Mouse (Mus musculus) stomach, postnatal 0 days (tissue): Measurements from ENCODE around the gene Fgfr2. TPM values are rescaled to one million over a fixed set of nuclear protein-coding genes. Genes with fewer than 3 reads are reported as not detected.

Experiments
- ATAC-seq: fragments of 200-750 bp; cut with Nextera tagmentation; 2 replicates; pipeline ENCODE4 v1.8.0; 2017; ENCODE audit not compliant: low FRiP score, low TSS enrichment
- DNase-seq: peaks from one replicate; pipeline ENCODE4 v3.0.0-alpha.2; 2016; ENCODE audit warnings: low spot score
- H3K27ac ChIP-seq: fragments of 300-500 bp; sonication (generic); replicated peaks from 2 replicates; pipeline ENCODE4 v1.5.1; 2014; ENCODE audit warnings: mild to moderate bottlenecking, control low read depth
- H3K27me3 ChIP-seq: fragments of 300-500 bp; sonication (generic); 2 replicates; pipeline ENCODE4 v1.6.1; 2014; ENCODE audit warnings: low read length; ENCODE audit not compliant: control insufficient read depth, insufficient read depth
- H3K36me3 ChIP-seq: fragments of 300-500 bp; sonication (generic); 2 replicates; pipeline ENCODE4 v1.6.1; 2014; ENCODE audit warnings: low read length, mixed read lengths; ENCODE audit not compliant: control insufficient read depth, insufficient read depth
- H3K4me1 ChIP-seq: fragments of 300-500 bp; sonication (generic); replicated peaks from 2 replicates; pipeline ENCODE4 v1.6.1; 2014; ENCODE audit warnings: antibody characterized with exemption; ENCODE audit not compliant: control insufficient read depth, insufficient read depth
- H3K4me2 ChIP-seq: fragments of 300-500 bp; sonication (generic); replicated peaks from 2 replicates; pipeline ENCODE4 v1.6.1; 2014; ENCODE audit warnings: low read depth, mild to moderate bottlenecking, control low read depth, moderate library complexity
- H3K4me3 ChIP-seq: fragments of 300-500 bp; sonication (generic); 2 replicates; pipeline ENCODE4 v1.5.1; 2014; ENCODE audit warnings: low read depth, low read length, control low read depth
- H3K9ac ChIP-seq: fragments of 300-500 bp; sonication (generic); 2 replicates; pipeline ENCODE4 v1.6.1; 2014; ENCODE audit warnings: mild to moderate bottlenecking, low read length, control low read depth, mixed read lengths
- H3K9me3 ChIP-seq: fragments of 300-500 bp; sonication (generic); 2 replicates; pipeline ENCODE4 v1.6.1; 2016; ENCODE audit warnings: low read length; ENCODE audit not compliant: control insufficient read depth
- CTCF ChIP-seq: IDR thresholded peaks from 2 replicates; pipeline ENCODE4 v1.5.1; 2016; ENCODE audit warnings: antibody characterized with exemption, low read depth, mild to moderate bottlenecking, moderate library complexity
- EP300 ChIP-seq: optimal IDR thresholded peaks from 2 replicates; pipeline ENCODE3; 2016; ENCODE audit warnings: antibody characterized with exemption
- WGBS: fragments of 180-500 bp; shearing (Covaris S2); extraction: QIAGEN DNeasy Blood & Tissue Kit; methylation state at CpG from one replicate; pipeline ENCODE4 v1.1.7; 2014; 5-methylcytosine and 5-hydroxymethylcytosine counted together
- polyA plus RNA-seq: library from polyadenylated mRNA; unstranded; fragments of >200 nt; fragmentation: Nextera tagmentation; extraction: Ambion mirVana; gene quantifications from 2 replicates; pipeline ENCODE4 v1.2.1, GENCODE M21; 2015

The Fgfr2 gene
- polyA plus RNA-seq, 1 experiment from 2014 or later, result 60.8 TPM

DNA sequence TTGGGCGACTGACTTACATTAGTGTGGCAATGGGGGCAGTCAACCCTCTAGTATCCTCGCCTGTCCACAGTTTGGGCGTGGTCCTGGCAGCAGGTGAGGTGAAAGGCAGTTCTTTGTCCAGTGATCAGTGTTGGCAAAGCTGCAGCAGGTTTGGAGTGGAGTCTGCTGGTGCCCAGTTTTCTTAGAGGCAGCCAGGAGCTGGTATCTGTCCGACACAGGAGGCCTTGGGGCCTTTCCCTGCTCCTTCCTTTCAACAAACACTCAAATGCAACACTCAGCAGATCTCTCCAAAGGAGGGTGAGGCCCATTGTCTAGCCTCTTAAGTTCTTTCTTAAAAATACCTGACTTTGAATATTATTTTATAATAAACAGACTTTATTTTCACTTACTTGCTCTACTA, 2564.6 kb downstream of the Fgfr2 start:
- no peak for ATAC-seq
- no peak for DNase-seq
- H3K36me3 ChIP-seq, result no peaks in the 10 kb centered on the region
- H3K9me3 ChIP-seq, result no peaks in the 10 kb centered on the region
- H3K27ac ChIP-seq, result no peak overlapping the region
- TF ChIP-seq CTCF, result no peak
- no peak for TF ChIP-seq EP300
- no peak overlapping the region for H3K4me3 ChIP-seq
- no peaks in the 10 kb centered on the region for H3K27me3 ChIP-seq
- 64% methylated on average over 4 of the region's 4 CpGs for WGBS
- H3K9ac ChIP-seq, result no peak overlapping the region
- no peak overlapping the region for H3K4me2 ChIP-seq
- H3K4me1 ChIP-seq, result no peaks in the 10 kb centered on the region; the same call in 1 of the 2 replicates

DNA sequence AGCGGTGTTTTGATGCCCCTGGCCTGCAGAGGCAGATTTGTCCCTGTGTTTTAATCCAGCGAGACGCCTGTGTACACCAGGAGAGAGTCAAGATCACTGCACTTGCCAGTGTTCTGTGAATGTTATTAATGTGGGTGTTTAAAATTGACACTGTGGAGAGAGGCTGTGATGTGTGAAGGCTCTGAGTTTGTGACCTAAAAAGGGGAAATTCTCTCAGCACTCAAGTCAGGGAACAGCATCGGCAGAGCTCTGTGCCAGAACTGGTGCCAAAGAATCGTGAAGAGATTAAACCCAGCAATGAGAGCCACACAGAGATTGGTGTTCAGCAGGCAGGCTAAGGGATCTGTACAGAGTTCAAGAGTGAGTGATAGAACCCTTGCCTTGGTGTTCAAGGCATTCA, 2567.6 kb downstream of the Fgfr2 start:
- DNase-seq (no peak), ATAC-seq (peak; percentile 58; the same call in 1 of the 2 replicates)
- Histone ChIP-seq H3K4me3 (no peak overlapping the region), H3K4me2 (no peak overlapping the region), H3K36me3 (no peaks in the 10 kb centered on the region), H3K9me3 (no peaks in the 10 kb centered on the region), H3K27me3 (no peaks in the 10 kb centered on the region), H3K9ac (no peak overlapping the region), H3K27ac (peak overlapping the region; percentile 79), H3K4me1 (no peaks in the 10 kb centered on the region)
- TF ChIP-seq EP300, result no peak
- no peak for TF ChIP-seq CTCF
- WGBS, result 38% methylated on average over 5 of the region's 5 CpGs

DNA sequence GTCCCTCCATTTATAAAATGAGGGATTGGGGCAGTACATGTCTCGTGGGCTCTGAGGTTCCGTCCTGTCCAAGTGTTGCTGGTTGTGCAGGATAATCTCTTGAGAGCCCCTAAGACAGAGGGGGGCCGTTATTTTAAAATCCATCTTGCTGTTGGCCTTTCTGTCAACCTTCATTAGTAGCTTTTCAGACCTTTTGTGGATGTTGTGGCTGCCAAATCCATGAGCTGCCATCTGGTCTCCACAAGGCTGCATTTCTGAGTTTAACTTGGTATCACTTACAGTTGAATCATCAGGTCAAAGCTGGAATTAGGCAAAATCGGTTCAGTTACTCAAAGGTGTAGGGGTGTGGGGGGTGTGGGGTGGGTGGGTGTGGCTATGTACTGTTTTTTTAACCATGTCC, 2569.8 kb downstream of the Fgfr2 start:
- no peaks in the 10 kb centered on the region for H3K4me1 ChIP-seq
- no peak overlapping the region; the same call in 1 of the 2 replicates for H3K27ac ChIP-seq
- H3K4me2 ChIP-seq, result no peak overlapping the region
- ATAC-seq, result no peak
- TF ChIP-seq EP300 (no peak), CTCF (no peak)
- H3K36me3 ChIP-seq, result no peaks in the 10 kb centered on the region
- H3K9ac ChIP-seq, result no peak overlapping the region
- H3K27me3 ChIP-seq, result no peaks in the 10 kb centered on the region
- DNase-seq, result no peak
- H3K4me3 ChIP-seq, result no peak overlapping the region
- WGBS, result 61% methylated on average over 4 of the region's 4 CpGs
- H3K9me3 ChIP-seq, result 0 out of 2 replicates have a peak, but pooled peaks cover 2% of the 10 kb centered on the region

DNA sequence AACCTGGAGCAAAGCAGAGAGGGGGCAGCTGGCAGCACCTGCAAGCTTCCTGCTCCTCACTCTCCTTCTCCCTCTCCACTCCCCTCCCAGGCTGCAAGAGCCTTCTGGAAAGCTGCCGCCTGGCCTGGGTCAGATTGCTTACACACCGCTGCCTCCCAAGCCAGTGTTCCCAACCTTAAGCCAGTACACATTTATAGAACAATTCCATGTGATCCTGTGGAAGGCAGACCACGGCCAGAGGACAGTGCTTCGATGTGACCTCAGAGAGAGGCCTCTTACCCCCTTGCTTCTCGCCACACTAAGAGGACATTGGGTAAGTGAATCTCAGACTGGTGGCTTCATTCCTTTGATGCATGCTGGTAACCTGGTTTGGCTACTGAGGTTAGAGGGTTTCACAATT, 2570.4 kb downstream of the Fgfr2 start:
- no peaks in the 10 kb centered on the region for H3K27me3 ChIP-seq
- H3K27ac ChIP-seq, result peak overlapping the region; percentile 40; the same call in 1 of the 2 replicates
- no peak overlapping the region for H3K4me2 ChIP-seq
- WGBS, result 55% methylated on average over 5 of the region's 5 CpGs
- H3K36me3 ChIP-seq, result no peaks in the 10 kb centered on the region
- no peak for ATAC-seq
- no peak overlapping the region for H3K9ac ChIP-seq
- no peak for DNase-seq
- no peak for TF ChIP-seq CTCF
- no peak for TF ChIP-seq EP300
- 0 out of 2 replicates have a peak, but pooled peaks cover 2% of the 10 kb centered on the region for H3K9me3 ChIP-seq
- H3K4me3 ChIP-seq, result no peak overlapping the region
- H3K4me1 ChIP-seq, result no peaks in the 10 kb centered on the region

DNA sequence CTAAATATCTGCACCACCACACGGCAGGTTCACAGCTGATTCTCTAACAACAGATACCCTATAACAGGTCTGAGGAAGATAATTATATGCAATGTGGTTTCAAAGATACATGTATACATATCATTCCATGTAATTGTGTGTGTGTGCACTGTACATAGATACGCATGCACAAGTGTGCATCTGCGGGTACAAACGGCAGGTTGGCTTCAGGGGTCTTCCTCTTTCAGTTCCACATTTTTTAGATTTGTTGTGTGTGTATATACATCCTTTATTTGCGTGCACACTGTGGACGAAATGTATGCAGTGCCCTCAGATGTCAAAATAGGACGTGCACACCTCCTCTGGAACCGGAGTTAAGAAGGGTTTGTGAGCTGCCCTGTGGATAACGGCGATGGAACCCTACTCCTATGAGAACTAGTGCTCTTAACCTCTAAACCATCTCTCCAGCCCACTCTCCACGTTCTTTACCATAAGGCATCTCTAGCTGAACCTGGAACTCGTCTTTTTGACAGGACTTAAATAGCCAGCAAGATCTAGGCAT, 2575.4 kb downstream of the Fgfr2 start:
- no peak for DNase-seq
- H3K36me3 ChIP-seq, result 0 out of 2 replicates have a peak, but pooled peaks cover under 1% of the 10 kb centered on the region
- no peak overlapping the region for H3K4me3 ChIP-seq
- 77% methylated on average over 12 of the region's 12 CpGs for WGBS
- H3K27me3 ChIP-seq, result no peaks in the 10 kb centered on the region
- TF ChIP-seq CTCF (no peak), EP300 (no peak)
- H3K4me2 ChIP-seq, result 0 out of 2 replicates have a peak overlapping the region, but pooled peaks have one; percentile 28
- 0 out of 2 replicates have a peak, but pooled peaks cover 2% of the 10 kb centered on the region for H3K9me3 ChIP-seq
- H3K4me1 ChIP-seq, result 0 out of 2 replicates have a peak, but pooled peaks cover 3% of the 10 kb centered on the region
- H3K27ac ChIP-seq, result peak overlapping the region; percentile 100; the same call in 1 of the 2 replicates
- no peak for ATAC-seq
- peak overlapping the region; percentile 99; the same call in 1 of the 2 replicates for H3K9ac ChIP-seq

DNA sequence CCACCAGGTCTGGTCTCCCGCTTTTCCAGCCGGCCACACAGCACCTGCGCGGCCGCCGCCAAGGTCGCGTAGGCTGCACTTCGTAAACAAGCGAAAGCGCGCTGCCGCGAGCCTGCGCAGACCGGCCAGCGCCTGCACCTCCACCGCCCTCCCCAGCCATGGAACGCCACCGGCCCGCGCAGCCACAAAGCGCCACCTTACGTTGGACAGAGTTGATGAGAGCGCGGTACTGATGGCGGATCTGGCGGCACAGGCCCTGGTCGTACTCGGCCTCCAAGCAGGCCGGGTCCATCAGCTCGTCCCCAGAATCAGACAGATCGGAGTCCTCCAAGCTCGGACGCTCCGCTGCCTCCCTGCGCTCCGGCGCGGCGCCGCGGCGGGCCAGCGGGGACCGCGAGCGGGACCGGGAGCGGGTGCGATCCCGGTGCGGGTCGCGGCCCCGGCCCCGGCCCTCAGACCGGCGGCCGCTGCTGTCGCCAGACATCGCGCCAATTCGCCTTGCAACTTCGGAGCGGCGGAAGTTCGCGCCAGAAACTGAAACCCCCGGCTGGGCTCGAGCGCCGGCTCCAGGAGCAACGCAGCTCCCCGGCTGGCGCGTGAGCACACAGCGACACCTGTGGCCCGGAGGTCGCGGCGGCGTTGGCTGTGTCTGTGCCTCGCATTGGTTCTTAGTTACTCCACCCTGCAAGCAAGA, 2576.2 kb downstream of the Fgfr2 start:
- 0 out of 2 replicates have a peak, but pooled peaks cover 5% of the 10 kb centered on the region for H3K36me3 ChIP-seq
- peak overlapping the region; percentile 98 for H3K4me3 ChIP-seq

More for the DNA sequence above, 2576.2 kb downstream of the Fgfr2 start:
- ATAC-seq (peak; percentile 94), DNase-seq (peak; percentile 96)
- Histone ChIP-seq H3K4me2 (peak overlapping the region; percentile 62), H3K4me1 (0 out of 2 replicates have a peak, but pooled peaks cover 3% of the 10 kb centered on the region), H3K27ac (peak overlapping the region; percentile 100), H3K9me3 (0 out of 2 replicates have a peak, but pooled peaks cover 2% of the 10 kb centered on the region), H3K27me3 (no peaks in the 10 kb centered on the region), H3K9ac (peak overlapping the region; percentile 99)
- TF ChIP-seq CTCF (peak; percentile 90), EP300 (no peak)
- 1% methylated on average over 81 of the region's 84 CpGs for WGBS
